Mouse (Mus musculus) C2C12 (cell line): ENCODE data around the gene Elf5. TPM values are rescaled to one million over a fixed set of nuclear protein-coding genes. Genes with fewer than 3 reads are reported as not detected.

Source experiments
- H3K27me3 ChIP-seq: one replicate; pipeline ENCODE4 v1.6.1; 2011; ENCODE audit not compliant: control insufficient read depth, insufficient read depth, insufficient read length
- H3K36me3 ChIP-seq: one replicate; pipeline ENCODE4 v1.6.1; 2011; ENCODE audit not compliant: control insufficient read depth, insufficient read depth
- H3K4me3 ChIP-seq: one replicate; pipeline ENCODE4 v1.5.1; 2011; ENCODE audit warnings: mild to moderate bottlenecking, control low read depth; ENCODE audit not compliant: poor library complexity, insufficient read depth, severe bottlenecking
- H3K79me2 ChIP-seq: one replicate; pipeline ENCODE4 v1.6.1; 2011; ENCODE audit not compliant: control insufficient read depth, insufficient read depth
- H3K79me3 ChIP-seq: one replicate; pipeline ENCODE4 v1.6.1; 2011; ENCODE audit warnings: low read depth, control low read depth
- H3ac ChIP-seq: one replicate; pipeline ENCODE3; 2011; ENCODE audit warnings: low read depth; ENCODE audit not compliant: control insufficient read depth, insufficient read length
- CEBPB ChIP-seq: IDR thresholded peaks from one replicate; pipeline ENCODE4 v1.6.1; 2011; ENCODE audit warnings: low read depth, mild to moderate bottlenecking, control low read depth, moderate library complexity
- CTCF ChIP-seq: IDR thresholded peaks from one replicate; pipeline ENCODE4 v1.5.1; 2011; ENCODE audit not compliant: control insufficient read depth, insufficient read depth, insufficient read length
- FOSL1 ChIP-seq: IDR thresholded peaks from one replicate; pipeline ENCODE4 v1.8.0; 2011; ENCODE audit warnings: mild to moderate bottlenecking, low read length; ENCODE audit not compliant: poor library complexity, insufficient read depth, severe bottlenecking
- MAX ChIP-seq: IDR thresholded peaks from one replicate; pipeline ENCODE4 v1.6.1; 2011; ENCODE audit warnings: mild to moderate bottlenecking, control low read depth
- MYOD1 ChIP-seq: IDR thresholded peaks from one replicate; pipeline ENCODE4 v1.6.1; 2011; ENCODE audit warnings: low read depth; ENCODE audit not compliant: control insufficient read depth, insufficient read length
- MYOG ChIP-seq: IDR thresholded peaks from one replicate; pipeline ENCODE4 v1.6.1; 2011; ENCODE audit not compliant: control insufficient read depth, insufficient read length; ENCODE audit errors: extremely low read depth
- USF1 ChIP-seq: IDR thresholded peaks from one replicate; pipeline ENCODE4 v1.6.1; 2011; ENCODE audit warnings: low read depth, mild to moderate bottlenecking, control low read depth, moderate library complexity
- long read RNA-seq, 2 experiments: library from polyadenylated mRNA; unstranded; transcript quantifications; one replicate each; pipeline ENCODE4 v2.0.0; 2019 to 2020
- polyA plus RNA-seq: library from polyadenylated mRNA; unstranded; fragments of >200 nt; fragmentation: generic; extraction: Trizol; gene quantifications from one replicate; pipeline ENCODE4 v1.2.1, GENCODE M21; 2012; ENCODE audit warnings: missing spikeins

Gene Elf5
- 0.01 TPM for polyA plus RNA-seq
- long read RNA-seq, experiment 1: 0 reads
- long read RNA-seq, experiment 2: 0 reads

DNA sequence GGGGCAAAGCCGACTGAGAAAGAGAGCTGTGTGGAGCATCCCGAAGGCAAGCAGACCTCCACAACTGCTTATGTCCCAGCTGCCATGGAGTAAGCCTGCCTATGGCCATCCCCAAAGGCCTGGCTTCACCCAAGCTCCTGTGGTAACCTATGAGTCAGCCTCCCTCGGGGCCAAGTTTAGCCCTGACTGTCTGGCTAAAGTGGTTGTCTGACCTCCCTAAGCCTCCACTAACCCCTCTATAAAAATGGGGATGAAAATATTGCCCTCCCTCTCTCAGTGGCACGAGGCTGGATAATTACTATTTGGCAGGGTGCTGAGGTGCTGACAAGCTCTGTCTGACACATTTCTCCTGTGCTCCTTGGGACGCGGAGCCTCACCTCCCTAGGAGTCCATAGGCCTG is at the start of gene Elf5:
Gene Elf5, plus strand, starts transcription at position 341 of the 400 bp plus-strand sequence.
- Histone ChIP-seq H3ac (no peak within 1 kb of the TSS), H3K36me3 (no peaks in the 10 kb centered on the region), H3K4me3 (no peak within 1 kb of the TSS), H3K79me2 (no peaks in the 10 kb centered on the region), H3K27me3 (peaks cover 16% of the 10 kb centered on the region), H3K79me3 (no peaks in the 10 kb centered on the region)
- TF ChIP-seq MAX (peak; percentile 72), FOSL1 (no peak)

DNA sequence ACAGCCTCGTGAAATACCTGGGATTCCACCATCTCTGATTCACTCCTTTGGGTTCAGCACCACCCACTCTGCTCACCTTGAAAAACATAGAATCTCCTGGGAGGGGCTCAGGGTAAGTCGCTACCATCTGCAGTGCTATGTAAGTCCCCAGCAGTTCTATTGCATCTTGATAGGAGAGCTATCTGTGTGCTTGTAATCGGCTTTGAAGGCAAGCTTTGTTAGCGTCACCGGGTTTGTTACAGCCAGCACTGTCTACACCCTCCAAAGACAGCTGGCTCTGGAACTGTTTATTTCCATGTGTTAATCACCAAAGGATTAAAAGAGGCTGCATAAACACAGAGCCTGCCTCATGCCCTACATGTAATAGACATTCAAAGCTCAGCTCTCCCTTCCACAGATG is 38.9 kb upstream of the Elf5 start:
- no peaks in the 10 kb centered on the region for H3K36me3 ChIP-seq
- no peaks in the 10 kb centered on the region for H3K79me3 ChIP-seq
- TF ChIP-seq CTCF (no peak), USF1 (no peak), MAX (no peak), CEBPB (no peak), MYOG (no peak), FOSL1 (no peak), MYOD1 (no peak)
- peaks cover 43% of the 10 kb centered on the region for H3K27me3 ChIP-seq
- H3K79me2 ChIP-seq: no peaks in the 10 kb centered on the region
- H3ac ChIP-seq: no peak overlapping the region
- H3K4me3 ChIP-seq: no peak overlapping the region

DNA sequence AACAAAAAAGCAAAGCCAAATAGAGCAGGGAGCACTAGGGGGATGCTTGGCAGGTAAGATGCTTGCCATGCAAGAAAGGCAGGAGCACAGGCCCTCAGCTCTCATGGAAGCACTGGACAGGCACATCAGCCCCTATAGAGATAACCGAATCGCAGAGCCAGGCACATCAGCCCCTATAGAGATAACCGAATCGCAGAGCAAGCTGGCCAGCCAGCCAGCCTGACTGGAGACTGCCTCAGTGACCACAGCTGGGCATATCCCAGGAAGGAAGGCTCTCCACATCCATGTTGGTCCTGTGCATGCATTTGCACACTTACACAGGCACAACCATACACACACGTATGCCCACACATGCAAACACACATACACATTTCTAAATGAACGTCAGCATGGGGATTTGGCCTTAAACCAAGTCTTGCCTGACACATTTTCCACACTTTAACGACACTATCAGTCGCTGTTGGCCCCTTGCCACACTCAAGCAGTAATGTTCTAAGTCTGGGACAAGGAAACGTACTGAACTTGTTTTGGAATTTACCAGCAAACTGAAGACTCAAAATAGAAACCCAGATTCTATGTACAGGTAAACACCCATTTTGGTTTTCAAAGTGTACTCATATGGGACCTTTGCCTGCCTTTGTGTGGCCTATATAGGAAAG is 31.9 kb upstream of the Elf5 start:
- Histone ChIP-seq H3K79me2 (no peaks in the 10 kb centered on the region), H3K36me3 (no peaks in the 10 kb centered on the region)
- TF ChIP-seq MYOD1 (no peak), CTCF (no peak)

DNA sequence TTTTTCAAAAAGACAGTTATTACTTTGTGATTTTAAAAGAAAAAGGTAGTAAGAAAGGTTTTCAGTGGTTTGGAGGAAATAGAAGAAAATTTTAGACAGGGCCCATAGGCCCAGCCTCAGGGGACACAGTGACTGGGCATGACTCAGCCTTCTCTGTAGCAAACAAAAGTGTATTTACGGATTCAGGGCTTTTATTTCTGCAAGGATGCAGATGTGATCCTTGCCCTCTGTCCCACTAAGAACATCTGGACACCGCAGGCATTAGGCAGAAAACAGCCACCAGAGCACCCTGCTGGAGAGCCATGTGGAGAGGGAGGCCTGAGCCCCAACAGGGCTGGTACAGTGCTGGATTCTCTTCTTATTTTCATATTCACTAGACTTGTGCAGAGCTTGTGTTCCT is 29.3 kb upstream of the Elf5 start:
- Histone ChIP-seq H3K79me3 (no peaks in the 10 kb centered on the region), H3K4me3 (no peak overlapping the region), H3K36me3 (no peaks in the 10 kb centered on the region), H3ac (no peak overlapping the region), H3K79me2 (no peaks in the 10 kb centered on the region), H3K27me3 (peaks cover 9% of the 10 kb centered on the region)
- TF ChIP-seq USF1: no peak
- TF ChIP-seq MYOD1: no peak
- TF ChIP-seq FOSL1: no peak

More for the DNA sequence above, 31.9 kb upstream of the Elf5 start:
- Histone ChIP-seq H3K27me3 (peaks cover 21% of the 10 kb centered on the region), H3K79me3 (no peaks in the 10 kb centered on the region), H3ac (no peak overlapping the region), H3K4me3 (no peak overlapping the region)

DNA sequence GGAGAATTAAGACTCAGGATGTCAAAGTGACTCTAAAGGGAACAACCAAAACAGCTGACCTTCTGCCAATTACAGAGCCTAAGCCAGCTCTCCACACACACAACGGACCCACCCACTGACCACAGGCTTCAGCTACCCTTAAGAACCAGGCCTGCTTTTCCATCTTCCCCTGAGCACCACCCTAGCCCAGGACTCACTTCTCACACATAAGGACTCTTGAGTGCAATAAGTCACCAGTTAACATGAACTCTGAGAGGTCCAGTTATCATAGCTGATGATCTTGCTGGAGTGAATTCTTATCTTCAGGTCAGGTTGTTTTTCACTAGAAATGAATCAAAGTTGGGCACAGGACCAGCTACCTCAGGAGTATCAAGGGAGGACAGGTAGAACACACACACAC is 23.6 kb upstream of the Elf5 start:
- Histone ChIP-seq H3K27me3 (peaks cover 11% of the 10 kb centered on the region), H3K79me3 (no peaks in the 10 kb centered on the region), H3K36me3 (no peaks in the 10 kb centered on the region), H3K4me3 (no peak overlapping the region), H3K79me2 (no peaks in the 10 kb centered on the region), H3ac (no peak overlapping the region)
- TF ChIP-seq CEBPB (no peak), MAX (no peak), USF1 (no peak), FOSL1 (no peak)

DNA sequence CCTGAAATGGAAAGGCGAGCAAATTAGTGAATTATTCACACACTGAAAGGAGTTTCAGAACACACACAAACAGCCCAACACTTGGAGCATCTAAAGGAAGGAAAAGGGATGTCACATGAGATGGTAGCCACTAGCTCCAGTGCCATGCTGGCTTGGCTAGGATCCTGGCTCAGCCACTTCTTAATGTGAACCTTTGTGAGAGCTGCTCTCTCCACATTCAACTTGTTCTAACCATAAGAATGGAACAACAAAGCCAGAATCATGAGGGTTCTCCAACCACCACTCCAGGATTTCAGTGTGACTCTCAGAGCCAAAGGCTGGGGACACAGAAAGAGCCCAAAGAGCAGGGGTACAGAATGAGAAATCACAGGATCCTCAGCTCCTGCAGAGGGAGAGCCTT is 23.2 kb upstream of the Elf5 start:
- no peaks in the 10 kb centered on the region for H3K79me3 ChIP-seq
- H3K79me2 ChIP-seq: no peaks in the 10 kb centered on the region
- H3K4me3 ChIP-seq: no peak overlapping the region
- H3K27me3 ChIP-seq: peaks cover 11% of the 10 kb centered on the region
- H3K36me3 ChIP-seq: no peaks in the 10 kb centered on the region
- no peak overlapping the region for H3ac ChIP-seq
- no peak for TF ChIP-seq MYOD1
- no peak for TF ChIP-seq MAX
- no peak for TF ChIP-seq CEBPB
- no peak for TF ChIP-seq CTCF
- TF ChIP-seq USF1: no peak
- TF ChIP-seq MYOG: no peak
- no peak for TF ChIP-seq FOSL1
